ENCODE assay signal across 12 mouse cellular contexts in genomic region chr14:76318438-76318837, GRCm38 (mm10).
DNase-seq lines count a peak whose midpoint lies in the region; ATAC-seq and TF ChIP-seq lines count a peak whose summit lies in the region.
"Had no signal": no experiment of that assay in that cellular context is flagged by ENCODE, and none has a peak within 500 bp of the region (broad histone marks: within the 10 kb centered on the region; RNA-seq: fewer than 3 reads in every experiment).

No protein-coding gene starts in this region.

- H3K9ac ChIP-seq in heart, adult 2 months (ENCODE audit: low read depth, low read length): no peak overlapping the region
- no peak overlapping the region for H3K9ac ChIP-seq in heart, embryonic 11.5 days (ENCODE audit: low read depth, low read length)
- H3K9ac ChIP-seq in midbrain, embryonic 11.5 days (ENCODE audit: low read length): no peak overlapping the region
- H3K9ac ChIP-seq in limb, embryonic 15.5 days: no peak overlapping the region
- no peak overlapping the region for H3K9ac ChIP-seq in stomach, embryonic 16.5 days (ENCODE audit: low read length)
- H3K9ac ChIP-seq: hindbrain, embryonic 14.5 days; neural tube, embryonic 15.5 days had no signal

- no peaks in the 10 kb centered on the region for H3K9me3 ChIP-seq in heart, embryonic 11.5 days (replicated peaks; ENCODE audit: control insufficient read depth, low read length)
- no peaks in the 10 kb centered on the region; the same call in 1 of the 2 replicates for H3K9me3 ChIP-seq in midbrain, embryonic 11.5 days (ENCODE audit: control insufficient read depth, low read length)
- H3K9me3 ChIP-seq in midbrain, embryonic 10.5 days (replicated peaks): peaks cover 5% of the 10 kb centered on the region; the same call in 1 of the 2 replicates
- no peaks in the 10 kb centered on the region for H3K9me3 ChIP-seq in limb, embryonic 15.5 days
- no peaks in the 10 kb centered on the region for H3K9me3 ChIP-seq in stomach, embryonic 16.5 days (replicated peaks; ENCODE audit: control insufficient read depth, low read length)
- H3K9me3 ChIP-seq: neural tube, embryonic 15.5 days had no signal

- H3K4me1 ChIP-seq in heart, adult 2 months (ENCODE audit: control insufficient read depth, insufficient read depth, low read length): no peaks in the 10 kb centered on the region
- H3K4me1 ChIP-seq in heart, embryonic 11.5 days (ENCODE audit: control insufficient read depth, insufficient read depth, low read length): no peaks in the 10 kb centered on the region
- no peaks in the 10 kb centered on the region for H3K4me1 ChIP-seq in midbrain, embryonic 11.5 days (ENCODE audit: control insufficient read depth, insufficient read depth, low read length)
- H3K4me1 ChIP-seq in midbrain, embryonic 10.5 days: 0 out of 2 replicates have a peak, but pooled peaks cover 2% of the 10 kb centered on the region
- H3K4me1 ChIP-seq in limb, embryonic 15.5 days: 0 out of 2 replicates have a peak, but pooled peaks cover 2% of the 10 kb centered on the region
- no peaks in the 10 kb centered on the region for H3K4me1 ChIP-seq in stomach, embryonic 16.5 days (ENCODE audit: control insufficient read depth, insufficient read depth, low read length)

- no peak for TF ChIP-seq CTCF in heart, adult 2 months (IDR thresholded peaks at IDR 0.05)

- no peak overlapping the region for H3K4me2 ChIP-seq in heart, embryonic 11.5 days
- H3K4me2 ChIP-seq in midbrain, embryonic 11.5 days: no peak overlapping the region
- H3K4me2 ChIP-seq in limb, embryonic 15.5 days: no peak overlapping the region
- H3K4me2 ChIP-seq in stomach, embryonic 16.5 days (ENCODE audit: low read depth, low read length): no peak overlapping the region
- H3K4me2 ChIP-seq: hindbrain, embryonic 14.5 days; neural tube, embryonic 15.5 days had no signal

- no peak for ATAC-seq in heart, embryonic 11.5 days (replicated peaks; ENCODE audit: insufficient number of reproducible peaks, low FRiP score, low TSS enrichment)
- ATAC-seq in midbrain, embryonic 11.5 days (ENCODE audit: low FRiP score): no peak
- no peak for ATAC-seq in limb, embryonic 15.5 days (ENCODE audit: insufficient number of reproducible peaks, low FRiP score, low TSS enrichment, low read depth)
- no peak for ATAC-seq in stomach, embryonic 16.5 days (ENCODE audit: insufficient read depth, low FRiP score)
- ATAC-seq: activated CD4-positive, CD25-positive, alpha-beta regulatory T cell, adult 4 months had no signal

- intact Hi-C loops in heart, adult 2 months (cut with DNase I): loop anchor here (10.0 kb wide), 1 partner anchor 146 kb away; no protein-coding TSS in a partner anchor

- no peak for TF ChIP-seq EP300 in heart, adult 2 months (IDR thresholded peaks at IDR 0.05; ENCODE audit: insufficient read depth, low read depth, low read length)

- TF ChIP-seq POLR2A in heart, adult 2 months (IDR thresholded peaks at IDR 0.05; ENCODE audit: insufficient read depth, low read depth, low read length): no peak

- WGBS in heart, adult 2 months: 50% methylated on average over 5 of the region's 5 CpGs
- 77% methylated on average over 5 of the region's 5 CpGs for WGBS in heart, embryonic 11.5 days (ENCODE audit: insufficient replicate concordance)
- 85% methylated on average over 5 of the region's 5 CpGs for WGBS in midbrain, embryonic 11.5 days
- WGBS in midbrain, embryonic 10.5 days: 85% methylated on average over 5 of the region's 5 CpGs
- 36% methylated on average over 5 of the region's 5 CpGs for WGBS in limb, embryonic 15.5 days
- WGBS in stomach, embryonic 16.5 days: 59% methylated on average over 5 of the region's 5 CpGs

- peak in 1 of 2 experiments; percentile 7 for DNase-seq in heart, adult 2 months
- DNase-seq in midbrain, embryonic 11.5 days (ENCODE audit: low spot score, missing footprints): peak; percentile 47
- DNase-seq in midbrain, embryonic 10.5 days (ENCODE audit: low spot score): no peak
- no peak for DNase-seq in ovary, postnatal 10 days (ENCODE audit: low spot score)
- no peak for DNase-seq in cerebellum, adult 11 months
- DNase-seq: layer of hippocampus, postnatal 36 days had no signal

- no peaks in the 10 kb centered on the region for H3K79me2 ChIP-seq in heart, adult 2 months (replicated peaks; ENCODE audit: control insufficient read depth, insufficient read depth, low read length)

- peak overlapping the region; percentile 36 for H3K27ac ChIP-seq in heart, adult 2 months
- no peak overlapping the region for H3K27ac ChIP-seq in heart, embryonic 11.5 days (ENCODE audit: low read depth, low read length)
- no peak overlapping the region for H3K27ac ChIP-seq in midbrain, embryonic 11.5 days (ENCODE audit: low read depth, low read length)
- H3K27ac ChIP-seq in midbrain, embryonic 10.5 days (replicated peaks): no peak overlapping the region
- peak overlapping the region; percentile 17; the same call in 1 of the 2 replicates for H3K27ac ChIP-seq in limb, embryonic 15.5 days
- peak overlapping the region; percentile 57; the same call in 1 of the 2 replicates for H3K27ac ChIP-seq in stomach, embryonic 16.5 days (ENCODE audit: low read length)
- H3K27ac ChIP-seq: hindbrain, embryonic 14.5 days; neural tube, embryonic 15.5 days had no signal

- no peaks in the 10 kb centered on the region for H3K36me3 ChIP-seq in heart, adult 2 months (ENCODE audit: control insufficient read depth, insufficient read depth, low read length)
- H3K36me3 ChIP-seq in heart, embryonic 11.5 days (ENCODE audit: control insufficient read depth, insufficient read depth, low read length): no peaks in the 10 kb centered on the region
- no peaks in the 10 kb centered on the region for H3K36me3 ChIP-seq in midbrain, embryonic 11.5 days (ENCODE audit: control insufficient read depth, insufficient read depth, low read length)
- no peaks in the 10 kb centered on the region for H3K36me3 ChIP-seq in midbrain, embryonic 10.5 days
- H3K36me3 ChIP-seq in limb, embryonic 15.5 days: no peaks in the 10 kb centered on the region
- H3K36me3 ChIP-seq in stomach, embryonic 16.5 days (ENCODE audit: control insufficient read depth, insufficient read depth, low read length): no peaks in the 10 kb centered on the region
- H3K36me3 ChIP-seq: neural tube, embryonic 15.5 days had no signal

- no peaks in the 10 kb centered on the region for H3K27me3 ChIP-seq in heart, adult 2 months (ENCODE audit: control insufficient read depth, insufficient read depth, low read length)
- H3K27me3 ChIP-seq in heart, embryonic 11.5 days (ENCODE audit: control insufficient read depth, insufficient read depth, low read length): no peaks in the 10 kb centered on the region
- no peaks in the 10 kb centered on the region for H3K27me3 ChIP-seq in midbrain, embryonic 11.5 days (ENCODE audit: control insufficient read depth, insufficient read depth, low read length)
- no peaks in the 10 kb centered on the region for H3K27me3 ChIP-seq in midbrain, embryonic 10.5 days (ENCODE audit: low read depth, poor library complexity, severe bottlenecking)
- H3K27me3 ChIP-seq in limb, embryonic 15.5 days: no peaks in the 10 kb centered on the region
- H3K27me3 ChIP-seq in stomach, embryonic 16.5 days (ENCODE audit: control insufficient read depth, insufficient read depth, low read length): no peaks in the 10 kb centered on the region
- H3K27me3 ChIP-seq: neural tube, embryonic 15.5 days had no signal

- no peak overlapping the region for H3K4me3 ChIP-seq in heart, adult 2 months
- no peak overlapping the region for H3K4me3 ChIP-seq in heart, embryonic 11.5 days (ENCODE audit: low read depth, low read length)
- H3K4me3 ChIP-seq in midbrain, embryonic 11.5 days (ENCODE audit: low read depth, low read length): no peak overlapping the region
- H3K4me3 ChIP-seq in midbrain, embryonic 10.5 days: no peak overlapping the region
- no peak overlapping the region for H3K4me3 ChIP-seq in limb, embryonic 15.5 days
- no peak overlapping the region for H3K4me3 ChIP-seq in stomach, embryonic 16.5 days (replicated peaks; ENCODE audit: low read length)
- H3K4me3 ChIP-seq: neural tube, embryonic 15.5 days had no signal

Comparison
In these comparisons a context has a peak if more than half of its experiments do, and no peak if none do; other contexts are left out.
1. H3K27ac ChIP-seq: peak in heart, adult 2 months (single experiment), limb, embryonic 15.5 days (single experiment) and stomach, embryonic 16.5 days (single experiment); none in heart, embryonic 11.5 days (single experiment), midbrain, embryonic 11.5 days (single experiment) and midbrain, embryonic 10.5 days (single experiment).